Mouse (Mus musculus) midbrain, embryonic 15.5 days (tissue): ENCODE results near the gene Btbd9. TPM values are rescaled to one million over a fixed set of nuclear protein-coding genes. Genes with fewer than 3 reads are reported as not detected.

Experiments used
- polyA plus RNA-seq: library from polyadenylated mRNA; unstranded; fragments of >200 nt; fragmentation: Nextera tagmentation; extraction: Ambion mirVana; gene quantifications from 2 replicates; pipeline ENCODE4 v1.2.1, GENCODE M21; 2015

Gene Btbd9
- polyA plus RNA-seq, 1 experiment from 2014 or later: 163 TPM

Other genes with a start within 250 kb of the Btbd9 start
- gene Dnah8, start 47.9 kb upstream of the Btbd9 start, polyA plus RNA-seq: 2.0 and 2.7 TPM in 2 replicates
- gene Glo1, start 50.4 kb upstream of the Btbd9 start, polyA plus RNA-seq: 128 and 131 TPM in 2 replicates